Mouse (Mus musculus) neural tube, embryonic 10.5 days (tissue): Measurements from ENCODE around the gene Adssl1.

ENCODE experiments used
- DNase-seq: peaks from one replicate; pipeline ENCODE4 v3.0.0-alpha.2; 2017; ENCODE audit warnings: low spot score; ENCODE audit errors: extremely low spot score

Adssl1 gene

GRCm38 (mm10) chr12:112592985-112593734, 26.7 kb upstream of the Adssl1 start:
- no peak for DNase-seq

GRCm38 (mm10) chr12:112593951-112594915, 25.6 kb upstream of the Adssl1 start:
- DNase-seq, result no peak

- DNase-seq, result no peak
These were observed 24.9 kb upstream of the Adssl1 start for GRCm38 (mm10) chr12:112594989-112595388.

- DNase-seq, result no peak
These were observed 24.2 kb upstream of the Adssl1 start for GRCm38 (mm10) chr12:112595626-112596025.

GRCm38 (mm10) chr12:112596454-112596853, 23.4 kb upstream of the Adssl1 start:
- no peak for DNase-seq

GRCm38 (mm10) chr12:112596891-112597500, 22.8 kb upstream of the Adssl1 start:
- DNase-seq, result no peak

- no peak for DNase-seq
These were observed 22.2 kb upstream of the Adssl1 start for GRCm38 (mm10) chr12:112597618-112598017.

- DNase-seq, result no peak
These were observed 20.6 kb upstream of the Adssl1 start for GRCm38 (mm10) chr12:112599198-112599597.

GRCm38 (mm10) chr12:112599942-112600611, 19.8 kb upstream of the Adssl1 start:
- DNase-seq, result no peak

GRCm38 (mm10) chr12:112604022-112604421, 15.8 kb upstream of the Adssl1 start:
- no peak for DNase-seq

- peak; percentile 61 for DNase-seq
These were observed 14.9 kb upstream of the Adssl1 start for GRCm38 (mm10) chr12:112604709-112605649.

- peak; percentile 76 for DNase-seq
These were observed 14.1 kb upstream of the Adssl1 start for GRCm38 (mm10) chr12:112605766-112606165.

- DNase-seq, result no peak
These were observed 12.8 kb upstream of the Adssl1 start for GRCm38 (mm10) chr12:112606998-112607397.

- no peak for DNase-seq
These were observed 10.8 kb upstream of the Adssl1 start for GRCm38 (mm10) chr12:112609031-112609430.

GRCm38 (mm10) chr12:112616668-112617067, 3.2 kb upstream of the Adssl1 start:
- no peak for DNase-seq

GRCm38 (mm10) chr12:112617184-112617583, 2.7 kb upstream of the Adssl1 start:
- no peak for DNase-seq

- peak; percentile 63 for DNase-seq
These were observed 1.9 kb upstream of the Adssl1 start for GRCm38 (mm10) chr12:112617898-112618380.

- peak; percentile 40 for DNase-seq
These were observed 712 bp upstream of the Adssl1 start for GRCm38 (mm10) chr12:112618981-112619685.

- DNase-seq, result no peak
These were observed 663 bp downstream of the Adssl1 start for GRCm38 (mm10) chr12:112620354-112621061.
